Mouse (Mus musculus): ENCODE results near the gene Bhlhe40. TPM values are rescaled to one million over a fixed set of nuclear protein-coding genes. Genes with fewer than 3 reads are reported as not detected.

The Bhlhe40 gene
- total and polyA plus RNA-seq, 3 experiments: 27.9 to 64.6 (median 31.1) TPM

DNA sequence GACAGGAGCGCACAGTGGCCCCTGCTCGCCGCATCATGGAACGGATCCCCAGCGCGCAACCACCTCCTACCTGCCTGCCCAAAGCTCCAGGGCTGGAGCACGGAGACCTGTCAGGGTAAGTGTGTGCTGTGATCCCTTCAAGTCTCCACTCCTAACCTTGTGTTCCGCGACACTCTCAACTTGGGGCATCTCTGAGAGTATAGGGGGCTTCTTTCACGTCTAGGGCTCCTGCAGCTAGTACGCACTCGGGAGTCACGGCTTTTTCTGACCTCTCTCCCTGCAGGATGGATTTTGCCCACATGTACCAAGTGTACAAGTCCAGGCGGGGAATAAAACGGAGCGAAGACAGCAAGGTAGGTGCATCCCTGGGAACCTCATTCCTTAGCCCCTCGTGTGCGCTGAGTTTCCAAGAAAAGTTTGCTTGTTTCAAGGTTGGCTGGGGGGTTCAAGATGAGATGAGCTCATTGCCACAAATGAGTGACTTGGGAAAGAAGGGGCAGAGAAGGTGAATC lies 505 bp downstream of the Bhlhe40 start:
- WGBS: 1% methylated on average over 18 of the region's 18 CpGs
- TF ChIP-seq POLR2A (IDR thresholded peaks at IDR 0.05; ENCODE audit: insufficient read depth, low read depth, low read length) (no peak), CTCF (IDR thresholded peaks at IDR 0.05) (no peak), EP300 (IDR thresholded peaks at IDR 0.05; ENCODE audit: insufficient read depth, low read depth, low read length) (no peak)
- DNase-seq: no peak

GRCm38 (mm10) chr6:108661412-108661811 lies 983 bp downstream of the Bhlhe40 start:
- peak; percentile 45; the same call in 1 of the 2 replicates for TF ChIP-seq POLR2A (IDR thresholded peaks at IDR 0.05; ENCODE audit: insufficient read depth, low read depth, low read length)
- TF ChIP-seq EP300 (IDR thresholded peaks at IDR 0.05; ENCODE audit: insufficient read depth, low read depth, low read length): 0 out of 2 replicates have a peak, but pooled peaks have one; percentile 50
- no peak; the same call in 1 of the 2 replicates for TF ChIP-seq CTCF (IDR thresholded peaks at IDR 0.05)
- Histone ChIP-seq H3K27ac (peak overlapping the region; percentile 97), H3K4me1 (ENCODE audit: control insufficient read depth, insufficient read depth, low read length) (peaks cover 12% of the 10 kb centered on the region), H3K27me3 (ENCODE audit: control insufficient read depth, insufficient read depth, low read length) (no peaks in the 10 kb centered on the region), H3K4me3 (peak overlapping the region; percentile 93), H3K79me2 (replicated peaks; ENCODE audit: control insufficient read depth, insufficient read depth, low read length) (no peaks in the 10 kb centered on the region), H3K36me3 (ENCODE audit: control insufficient read depth, insufficient read depth, low read length) (peaks cover 33% of the 10 kb centered on the region), H3K9ac (ENCODE audit: low read depth, low read length) (peak overlapping the region; percentile 87)
- under 1% methylated on average over 17 of the region's 17 CpGs for WGBS
- DNase-seq: peak; percentile 92 to 94
- intact Hi-C loops (cut with DNase I): loop anchor here (2.0 to 5.0 kb wide), 5 partner anchors 49 to 564 kb away; partner anchors contain the start of genes Edem1 and Itpr1

More for the DNA sequence above, 505 bp downstream of the Bhlhe40 start:
- Histone ChIP-seq H3K4me1 (ENCODE audit: control insufficient read depth, insufficient read depth, low read length) (peaks cover 12% of the 10 kb centered on the region), H3K36me3 (ENCODE audit: control insufficient read depth, insufficient read depth, low read length) (peaks cover 30% of the 10 kb centered on the region), H3K27ac (peak overlapping the region; percentile 97), H3K27me3 (ENCODE audit: control insufficient read depth, insufficient read depth, low read length) (no peaks in the 10 kb centered on the region), H3K4me3 (peak overlapping the region; percentile 93), H3K9ac (ENCODE audit: low read depth, low read length) (peak overlapping the region; percentile 87), H3K79me2 (replicated peaks; ENCODE audit: control insufficient read depth, insufficient read depth, low read length) (no peaks in the 10 kb centered on the region)
- intact Hi-C loops (cut with DNase I): loop anchor here (1.0 to 5.0 kb wide), 7 partner anchors 7 to 564 kb away; partner anchors contain the start of genes Edem1 and Itpr1

DNA sequence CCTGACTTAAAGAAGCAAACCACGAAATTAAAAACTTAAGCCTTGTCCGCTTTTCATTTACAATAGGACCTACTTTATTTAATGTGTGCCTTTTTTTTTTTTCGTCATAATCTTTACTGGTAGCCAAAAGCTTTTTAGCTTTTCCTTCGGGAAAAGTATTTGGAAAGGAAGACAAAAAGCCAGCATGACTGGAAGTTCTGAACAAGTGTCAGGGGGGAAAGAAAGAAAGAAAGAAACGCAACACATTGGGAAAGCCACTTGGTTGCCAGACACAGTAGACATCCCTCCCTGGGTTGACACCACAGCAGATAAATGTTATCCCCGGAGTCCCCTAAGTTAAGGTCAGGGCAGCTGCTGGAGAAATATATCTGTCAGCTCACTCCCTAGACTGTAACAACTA lies 1.5 kb downstream of the Bhlhe40 start:
- peaks cover 36% of the 10 kb centered on the region for H3K36me3 ChIP-seq (ENCODE audit: control insufficient read depth, insufficient read depth, low read length)
- TF ChIP-seq EP300 (IDR thresholded peaks at IDR 0.05; ENCODE audit: insufficient read depth, low read depth, low read length): no peak
- no peak for TF ChIP-seq POLR2A (IDR thresholded peaks at IDR 0.05; ENCODE audit: insufficient read depth, low read depth, low read length)
- TF ChIP-seq CTCF (IDR thresholded peaks at IDR 0.05): no peak
- peak overlapping the region; percentile 93 for H3K4me3 ChIP-seq
- no peaks in the 10 kb centered on the region for H3K27me3 ChIP-seq (ENCODE audit: control insufficient read depth, insufficient read depth, low read length)
- peak overlapping the region; percentile 87 for H3K9ac ChIP-seq (ENCODE audit: low read depth, low read length)
- intact Hi-C loops (cut with DNase I): loop anchor here (2.0 to 5.0 kb wide), 5 partner anchors 49 to 565 kb away; partner anchors contain the start of genes Edem1 and Itpr1
- peaks cover 14% of the 10 kb centered on the region for H3K4me1 ChIP-seq (ENCODE audit: control insufficient read depth, insufficient read depth, low read length)
- peak overlapping the region; percentile 97 for H3K27ac ChIP-seq
- H3K79me2 ChIP-seq (replicated peaks; ENCODE audit: control insufficient read depth, insufficient read depth, low read length): no peaks in the 10 kb centered on the region
- WGBS: 15% methylated on average over 6 of the region's 6 CpGs
- DNase-seq: no peak

GRCm38 (mm10) chr6:108662314-108663240 lies 2.1 kb downstream of the Bhlhe40 start:
- Histone ChIP-seq H3K27me3 (ENCODE audit: control insufficient read depth, insufficient read depth, low read length) (no peaks in the 10 kb centered on the region), H3K4me1 (ENCODE audit: control insufficient read depth, insufficient read depth, low read length) (peaks cover 17% of the 10 kb centered on the region), H3K36me3 (ENCODE audit: control insufficient read depth, insufficient read depth, low read length) (peaks cover 41% of the 10 kb centered on the region), H3K79me2 (replicated peaks; ENCODE audit: control insufficient read depth, insufficient read depth, low read length) (no peaks in the 10 kb centered on the region), H3K27ac (peak overlapping the region; percentile 97), H3K9ac (ENCODE audit: low read depth, low read length) (peak overlapping the region; percentile 55), H3K4me3 (peak overlapping the region; percentile 93)
- peak; percentile 29; the same call in 1 of the 2 replicates for TF ChIP-seq CTCF (IDR thresholded peaks at IDR 0.05)
- no peak for TF ChIP-seq POLR2A (IDR thresholded peaks at IDR 0.05; ENCODE audit: insufficient read depth, low read depth, low read length)
- intact Hi-C loops (cut with DNase I): loop anchor here (5.0 kb wide), 2 partner anchors 450 to 565 kb away; partner anchors contain the start of gene Itpr1
- peak in 1 of 2 experiments; percentile 12 for DNase-seq
- 23% methylated on average over 15 of the region's 15 CpGs for WGBS

DNA sequence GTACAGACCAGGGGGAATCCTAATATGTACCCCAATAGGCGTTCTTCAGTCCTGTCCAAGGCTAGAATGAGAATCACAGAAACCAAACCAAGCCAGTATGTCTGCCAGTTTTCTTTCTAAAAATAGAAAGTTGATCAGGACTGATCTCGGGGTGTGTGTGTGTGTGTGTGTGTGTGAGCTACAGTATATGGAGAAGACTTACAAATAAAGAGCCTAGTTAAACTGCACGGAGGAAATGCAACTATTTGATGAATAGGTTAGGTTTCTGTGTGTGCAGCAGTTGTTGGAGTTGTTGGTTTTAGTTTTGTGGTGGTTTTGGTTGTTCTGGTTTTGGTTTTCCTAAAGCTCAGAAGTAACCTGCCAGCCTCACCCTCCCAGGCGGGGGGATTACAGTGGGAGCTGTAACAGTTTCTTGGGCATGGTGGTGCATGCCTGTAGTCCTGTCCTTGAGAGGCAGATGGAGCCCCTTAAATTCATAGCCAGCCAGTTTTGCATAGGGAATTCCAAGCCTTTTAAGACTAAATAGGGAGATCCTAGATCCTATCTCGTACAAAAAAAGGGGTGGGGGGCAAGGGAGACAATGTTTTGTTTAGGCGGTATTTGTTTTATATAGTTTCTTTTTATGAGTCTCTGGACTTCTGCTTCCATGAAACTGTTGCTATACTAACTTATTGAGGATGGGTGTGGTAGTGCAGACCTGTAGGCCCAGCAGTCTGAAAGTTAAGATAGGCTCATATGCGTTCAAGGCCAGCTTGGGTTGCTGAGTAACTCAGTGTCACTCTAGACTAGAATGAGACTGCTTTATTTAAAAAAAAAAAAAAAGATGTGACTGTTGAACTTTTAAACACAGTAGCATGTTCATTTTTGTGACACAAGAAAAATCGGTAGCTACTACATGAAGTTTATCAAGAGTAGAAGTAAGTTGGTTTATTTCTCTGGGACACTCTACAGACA lies 3.1 kb downstream of the Bhlhe40 start:
- Histone ChIP-seq H3K4me3 (peak overlapping the region; percentile 93), H3K9ac (ENCODE audit: low read depth, low read length) (peak overlapping the region; percentile 44; the same call in 1 of the 2 replicates), H3K27me3 (ENCODE audit: control insufficient read depth, insufficient read depth, low read length) (no peaks in the 10 kb centered on the region), H3K27ac (peak overlapping the region; percentile 97), H3K79me2 (replicated peaks; ENCODE audit: control insufficient read depth, insufficient read depth, low read length) (no peaks in the 10 kb centered on the region), H3K4me1 (ENCODE audit: control insufficient read depth, insufficient read depth, low read length) (peaks cover 16% of the 10 kb centered on the region), H3K36me3 (ENCODE audit: control insufficient read depth, insufficient read depth, low read length) (peaks cover 41% of the 10 kb centered on the region)
- no peak for DNase-seq
- WGBS: 40% methylated on average over 8 of the region's 8 CpGs
- TF ChIP-seq POLR2A (IDR thresholded peaks at IDR 0.05; ENCODE audit: insufficient read depth, low read depth, low read length): no peak
- no peak for TF ChIP-seq EP300 (IDR thresholded peaks at IDR 0.05; ENCODE audit: insufficient read depth, low read depth, low read length)
- TF ChIP-seq CTCF (IDR thresholded peaks at IDR 0.05): no peak
- intact Hi-C loops (cut with DNase I): loop anchor here (5.0 kb wide), 2 partner anchors 451 to 566 kb away; partner anchors contain the start of gene Itpr1

Measured in heart, adult 2 months (tissue).